Mouse (Mus musculus): ENCODE results near the gene Nr2e3.
"Not testable (repeated sequence)": the region's sequence is repeated elsewhere in the genome, so short reads cannot be mapped to it uniquely, and the experiment has no call there.

Nr2e3 gene

DNA sequence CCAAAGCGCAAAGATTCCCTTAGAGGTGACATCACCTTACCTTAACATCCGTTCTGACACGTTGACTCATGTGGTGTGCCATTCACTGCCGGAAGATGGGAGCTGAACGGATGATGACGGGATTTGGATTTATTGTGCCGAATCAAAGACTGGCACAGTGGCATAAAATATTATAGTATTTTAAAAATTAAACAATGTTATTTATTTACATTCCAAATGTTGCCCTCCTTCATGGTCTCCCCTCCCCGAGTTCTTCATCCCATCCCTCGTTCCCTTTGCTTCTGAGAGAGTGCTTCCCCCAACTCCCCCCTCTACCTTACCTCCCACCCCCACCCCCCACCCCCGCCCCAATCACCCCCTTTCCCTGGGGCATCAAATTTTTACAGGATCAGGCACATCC is at the start of gene Nr2e3:
TSS of gene Nr2e3 (minus strand) at position 101 of the 400 bp plus-strand sequence.
- DNase-seq = no peak

DNA sequence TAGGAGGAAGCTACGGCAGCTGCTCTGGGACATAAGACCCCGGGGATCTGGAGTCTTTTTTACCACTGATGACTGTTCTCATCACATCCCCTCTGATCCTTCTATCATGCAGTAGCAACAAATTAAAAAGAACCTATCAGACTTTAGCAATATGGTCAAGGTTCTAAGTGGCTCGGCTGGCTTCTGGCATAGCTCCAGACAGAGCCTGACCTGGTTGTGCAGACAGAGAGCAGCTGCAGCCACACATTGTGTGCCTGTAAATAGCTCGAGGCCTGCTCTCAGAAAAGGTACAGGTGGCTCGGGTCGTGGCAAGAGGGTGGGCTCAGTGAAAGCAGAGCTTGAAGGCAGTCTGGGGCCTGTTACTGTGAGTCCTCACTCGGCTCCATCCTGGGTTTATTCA is 48.5 kb upstream of the Nr2e3 start:
- peak; percentile 25 to 40 for DNase-seq

DNA sequence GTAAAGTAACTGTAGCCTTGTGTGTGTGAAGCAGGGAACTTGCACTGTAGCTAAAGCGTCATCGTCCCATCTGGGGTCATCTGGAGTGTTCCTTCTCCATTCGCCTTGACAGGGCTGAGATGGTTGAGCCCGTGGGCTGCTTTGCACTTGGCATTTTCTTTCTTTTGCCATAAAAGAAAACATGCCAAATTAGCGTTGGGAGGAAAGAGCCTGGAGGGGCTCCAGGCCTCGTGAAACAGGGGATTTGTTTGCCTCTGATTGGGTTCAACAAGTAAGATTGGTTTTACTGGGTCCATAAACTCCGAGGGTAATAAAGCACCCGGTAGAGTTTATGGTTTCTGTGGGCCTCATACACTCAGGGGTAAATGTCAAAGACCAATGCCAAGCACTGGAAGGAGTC is 41.9 kb upstream of the Nr2e3 start:
- peak in 1 of 2 experiments; percentile 18 for DNase-seq

DNA sequence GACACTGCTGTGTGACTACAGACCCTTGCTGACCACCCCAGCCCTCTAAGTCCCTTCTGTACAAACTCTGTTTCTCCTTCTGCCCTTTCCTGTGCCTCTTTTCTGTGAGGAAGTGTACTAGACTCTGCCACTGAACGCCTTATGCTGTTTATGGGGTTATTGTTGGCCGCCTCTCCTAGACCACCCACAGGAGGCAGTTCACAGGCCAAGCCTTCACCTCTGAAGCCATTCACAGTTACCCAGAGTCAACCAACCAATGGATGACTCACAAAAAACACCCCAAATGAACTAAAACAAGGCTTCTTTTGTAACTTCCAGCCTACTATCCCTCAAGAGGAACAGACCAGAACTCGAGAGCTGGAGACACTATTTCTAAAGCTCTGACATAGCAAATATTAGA is 41.0 kb upstream of the Nr2e3 start:
- no peak for DNase-seq

DNA sequence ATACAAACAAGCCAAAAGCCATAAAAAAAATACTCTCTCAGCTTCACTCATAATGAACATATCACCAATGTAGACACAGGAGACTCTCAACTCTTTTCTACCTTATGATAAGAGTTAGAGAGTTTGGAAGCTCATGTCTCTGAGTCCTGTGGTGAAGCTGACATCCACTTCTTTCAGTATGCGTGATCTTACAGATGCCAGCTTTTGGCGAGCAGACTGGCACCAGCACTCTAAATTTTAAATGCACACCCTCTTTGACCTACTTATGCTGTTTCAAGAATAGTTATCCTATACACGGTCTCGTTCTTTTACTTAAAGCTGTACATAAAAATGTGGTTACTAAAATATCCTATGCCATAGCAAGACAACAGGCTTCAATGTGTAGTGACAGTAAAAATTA is 37.3 kb upstream of the Nr2e3 start:
- no peak for DNase-seq

DNA sequence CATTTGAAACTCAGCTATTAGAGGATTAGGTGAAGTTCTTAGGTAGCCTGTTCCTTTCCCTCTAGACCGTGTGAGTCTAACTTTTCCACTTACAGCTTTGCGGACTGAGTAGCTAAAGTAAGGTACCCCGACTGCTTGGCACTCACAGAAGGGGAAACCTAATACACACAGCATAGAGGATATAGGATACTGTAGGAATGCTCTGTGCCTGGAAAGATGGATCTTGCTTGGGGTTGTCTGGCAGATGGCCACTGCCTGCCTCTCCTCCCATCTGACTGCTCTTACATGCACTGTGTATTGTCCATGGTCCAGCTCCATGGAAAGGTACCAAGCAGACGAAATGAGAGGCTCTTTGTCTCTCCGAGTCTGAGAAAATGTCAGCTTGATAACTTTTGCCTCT is 30.9 kb upstream of the Nr2e3 start:
- DNase-seq = no peak

DNA sequence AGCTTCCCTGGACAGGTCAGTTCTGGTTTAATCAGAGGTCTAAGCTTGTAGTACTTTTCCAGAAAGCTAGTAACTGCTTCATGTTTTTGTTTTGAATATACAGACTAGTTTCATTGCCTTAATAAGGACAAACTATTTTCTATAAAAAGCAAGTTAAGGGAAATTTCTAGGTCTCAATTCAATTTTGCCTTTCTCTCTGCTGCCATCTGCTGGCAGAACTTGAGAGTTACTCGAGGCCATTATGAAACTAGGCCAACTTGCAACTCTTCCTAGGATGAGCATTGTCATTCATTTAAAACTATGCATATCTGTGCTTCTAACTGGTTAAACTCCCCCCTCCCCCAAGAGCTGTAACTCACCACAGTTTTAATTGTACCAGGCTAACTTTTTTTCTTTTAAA is 29.4 kb upstream of the Nr2e3 start:
- peak; percentile 76 to 78 for DNase-seq

DNA sequence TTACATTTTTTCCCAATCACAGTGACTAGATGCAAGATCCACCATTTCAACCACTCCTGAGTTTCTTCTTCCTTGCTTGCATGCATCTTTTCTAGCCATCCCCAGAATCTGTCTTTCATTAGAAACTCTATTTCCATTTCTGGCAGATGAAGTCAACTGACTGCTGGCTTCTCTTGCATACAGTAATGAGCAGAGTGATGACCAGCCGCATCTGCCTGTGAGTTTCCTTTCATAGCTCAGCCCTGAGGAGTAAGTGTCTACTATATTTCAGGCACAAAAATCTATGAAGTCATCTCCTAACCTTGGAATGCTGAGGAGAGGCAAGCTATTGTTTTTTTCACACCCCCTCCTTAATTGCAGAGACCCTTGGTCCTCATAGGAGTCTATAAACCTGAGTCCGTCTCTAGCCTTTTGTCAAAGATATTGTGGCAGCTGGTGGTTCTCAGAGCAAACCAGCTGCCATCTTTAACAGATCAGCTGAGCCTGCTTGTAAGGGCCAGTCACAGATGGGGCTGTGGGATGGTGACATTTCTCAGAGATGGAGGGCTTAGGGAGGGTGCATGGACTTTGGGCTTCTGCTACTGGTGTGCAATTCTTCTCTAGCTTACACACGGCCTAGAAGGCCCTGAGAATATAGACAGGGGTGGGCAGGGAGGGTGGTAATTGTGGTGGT is 25.6 kb upstream of the Nr2e3 start:
- DNase-seq = no peak

DNA sequence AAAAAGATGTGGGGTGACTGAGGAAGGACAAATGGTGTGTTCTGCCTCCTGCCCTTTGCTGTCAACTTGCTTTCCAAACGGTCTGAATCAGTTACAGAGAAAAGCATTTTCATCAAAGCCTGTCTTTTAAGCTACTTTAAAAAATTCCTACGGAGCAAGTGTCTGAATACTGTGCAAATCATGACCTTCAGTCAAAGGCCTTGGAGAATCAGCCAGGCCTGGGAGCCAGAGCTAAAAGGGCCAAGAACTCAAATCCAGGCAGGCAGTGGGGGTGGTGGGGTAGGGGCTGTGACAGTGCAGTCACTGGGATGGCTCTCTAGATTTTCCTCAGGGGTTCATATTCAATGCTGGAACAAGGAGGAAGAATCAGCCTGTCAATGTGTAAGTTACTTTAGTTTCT is 20.7 kb upstream of the Nr2e3 start:
- DNase-seq = no peak

DNA sequence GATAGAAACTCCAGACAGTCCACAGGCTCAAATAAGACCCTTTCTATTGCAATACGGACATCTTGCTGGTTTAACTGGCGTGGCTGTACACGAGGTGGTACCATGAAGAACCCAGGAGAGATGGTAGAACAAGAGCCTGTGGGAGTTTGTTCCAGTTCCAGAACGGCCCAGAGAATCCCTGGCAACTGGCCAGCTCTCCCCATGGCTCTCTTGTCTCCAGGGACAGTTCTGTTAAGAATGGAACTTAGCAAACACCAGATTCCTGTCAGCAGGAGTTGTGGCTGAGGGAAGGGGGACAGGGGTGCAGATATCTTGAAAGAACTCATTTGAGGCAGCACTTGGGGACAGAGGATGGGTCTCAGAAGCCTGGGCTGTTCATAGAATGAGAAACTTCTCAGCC is 10.8 kb upstream of the Nr2e3 start:
- peak; percentile 25 to 36 for DNase-seq

DNA sequence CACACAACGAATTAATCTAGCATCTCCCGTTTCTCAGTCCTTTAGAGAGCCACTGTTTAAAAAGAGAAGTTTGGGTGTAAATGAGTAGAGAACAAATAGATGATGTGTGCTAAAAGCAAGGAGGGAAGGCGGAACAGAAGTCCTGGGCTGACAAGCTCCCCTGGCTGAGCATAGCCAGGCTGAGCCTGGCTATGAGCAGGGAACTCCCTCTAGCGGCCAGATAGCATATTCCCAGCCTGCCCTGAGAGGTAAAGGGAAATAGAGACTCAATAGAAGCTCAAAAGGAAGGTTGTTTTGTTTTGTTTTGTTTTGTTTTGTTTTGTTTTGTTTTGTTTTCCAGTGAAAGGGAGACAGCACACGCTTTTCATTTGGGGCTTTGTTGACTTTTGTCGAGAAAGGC is 8.9 kb upstream of the Nr2e3 start:
- peak; percentile 79 to 80 for DNase-seq

DNA sequence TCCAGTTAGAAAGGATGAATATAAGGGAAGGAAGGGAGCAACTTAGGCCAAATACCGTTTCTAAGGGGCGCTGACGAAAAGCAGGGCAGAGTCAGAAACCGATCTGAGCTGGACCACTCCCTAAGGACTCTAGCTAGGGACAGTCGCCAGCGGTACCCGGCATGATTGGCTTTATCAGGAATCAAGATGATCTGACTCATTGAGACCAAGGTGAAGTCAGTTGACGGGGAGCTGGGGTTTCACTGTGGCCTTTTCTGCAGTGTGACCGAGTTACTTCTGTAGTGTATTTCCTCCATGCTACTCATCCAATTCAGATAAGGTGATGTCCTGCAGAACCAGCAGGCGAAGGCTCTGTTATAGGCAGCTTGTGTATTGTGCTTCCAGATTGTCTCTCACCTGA is 4.6 kb upstream of the Nr2e3 start:
- DNase-seq = no peak

DNA sequence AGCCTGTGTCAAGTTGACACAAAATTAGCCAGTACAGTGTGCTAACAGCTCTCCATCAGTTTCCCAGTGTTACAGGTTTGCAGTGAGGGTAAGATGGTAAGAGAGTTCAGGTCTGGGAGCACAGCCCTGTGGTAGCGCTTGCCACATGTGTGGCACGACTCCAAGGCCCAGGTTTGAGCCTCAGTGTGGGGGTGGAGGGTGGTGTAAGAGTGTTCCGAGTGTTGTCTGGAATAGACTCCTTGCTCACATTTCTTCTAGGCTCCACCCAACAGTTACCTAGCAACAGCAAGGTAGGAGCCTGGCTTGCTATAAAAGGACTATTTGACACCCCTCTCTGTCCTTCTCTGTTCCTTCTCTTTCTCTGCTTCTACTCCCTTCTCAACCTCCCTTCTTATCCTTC is 3.9 kb upstream of the Nr2e3 start:
- DNase-seq = no peak

DNA sequence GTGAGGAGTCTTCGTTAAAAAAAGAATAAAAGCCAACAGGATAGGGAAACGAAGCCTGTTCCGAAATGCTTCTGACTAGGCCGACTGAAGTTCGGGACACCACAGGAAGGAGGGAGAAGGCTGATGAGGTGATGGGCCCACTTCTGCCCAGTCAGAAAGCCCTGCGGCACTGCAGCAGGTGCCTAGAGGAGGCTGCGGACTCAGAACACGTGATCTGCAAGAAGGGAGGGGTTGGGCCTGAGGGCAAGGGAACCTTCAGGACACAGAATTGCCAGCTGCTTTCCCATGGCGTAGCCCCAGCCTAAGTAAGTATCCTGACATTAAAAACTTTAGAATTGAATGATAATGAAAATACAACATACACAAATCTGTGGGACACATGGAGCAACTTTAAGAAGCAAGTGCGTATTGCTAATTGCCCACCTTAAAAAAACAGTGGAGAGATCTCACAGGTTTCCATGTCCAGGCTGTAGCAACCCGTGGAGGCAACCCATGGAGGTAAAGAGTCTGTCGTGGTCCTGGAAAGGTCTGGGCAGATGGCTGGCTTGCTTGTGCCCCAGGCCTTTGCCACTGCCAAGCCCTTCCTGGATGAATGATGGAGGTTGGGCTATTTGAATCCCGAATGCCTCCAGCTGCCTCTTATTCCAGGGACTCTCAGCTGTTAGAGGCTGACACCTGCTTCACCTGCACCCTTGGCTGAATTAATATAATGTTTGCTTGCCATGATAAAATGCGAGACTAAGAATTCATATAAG is 919 bp upstream of the Nr2e3 start:
- DNase-seq = no peak

DNA sequence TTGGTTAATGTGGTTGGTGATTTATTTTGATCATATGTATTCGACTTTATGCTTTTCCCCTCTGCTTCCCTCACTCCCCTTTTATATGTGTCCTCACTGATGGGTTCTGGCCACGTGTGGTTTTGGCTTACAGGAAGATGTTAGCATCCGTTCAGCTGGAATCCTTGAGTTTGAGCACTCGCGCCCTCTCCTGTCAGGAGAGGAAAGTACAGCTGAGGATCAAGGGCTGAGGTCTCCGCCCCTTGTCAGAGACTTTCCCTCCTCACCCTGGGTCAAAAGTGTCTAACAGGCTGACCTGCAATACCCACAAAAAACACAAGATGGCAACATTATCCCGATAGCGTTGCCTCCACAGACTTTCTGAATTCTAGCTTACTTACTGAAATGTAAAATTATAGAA is 1.2 kb downstream of the Nr2e3 start:
- peak; percentile 86 to 91 for DNase-seq

DNA sequence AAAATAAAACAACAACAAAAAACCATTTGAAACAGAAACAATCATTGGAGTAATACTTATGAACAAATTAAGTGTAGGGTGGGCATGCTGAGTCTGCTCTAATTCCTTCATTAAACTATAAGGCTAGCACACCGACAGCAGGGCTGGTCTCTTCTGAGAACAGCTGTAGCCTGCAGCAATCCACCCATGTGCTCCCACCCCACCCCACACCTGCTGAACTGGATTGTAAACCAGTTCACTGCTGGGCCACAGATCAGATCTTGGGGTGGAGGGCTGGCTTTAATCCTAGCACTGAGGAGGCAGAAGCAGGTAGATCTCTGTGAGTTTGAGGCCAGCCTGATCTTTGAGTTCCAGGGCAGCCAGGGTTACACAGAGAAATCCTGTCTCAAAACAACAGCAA is 2.3 kb downstream of the Nr2e3 start:
- not testable (repeated sequence) for DNase-seq

DNA sequence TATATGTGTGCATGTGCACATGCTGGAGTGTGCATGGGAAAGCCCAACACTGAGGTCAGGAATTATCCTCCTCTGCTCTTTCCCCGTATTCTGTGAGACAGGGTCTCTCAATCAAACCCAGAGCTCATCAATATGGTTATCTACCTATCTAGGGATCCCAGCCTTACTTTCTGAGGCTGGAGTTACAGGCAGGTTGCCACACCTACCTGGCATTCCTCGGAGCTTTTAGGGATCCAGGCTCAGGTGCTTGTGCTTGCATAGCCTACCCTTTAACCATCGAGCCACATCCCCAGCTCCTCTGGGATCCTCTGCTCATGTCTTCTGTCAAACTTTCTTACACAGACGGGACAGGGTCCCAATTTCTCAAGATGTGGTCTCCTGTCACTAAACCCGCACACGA is 4.0 kb downstream of the Nr2e3 start:
- no peak for DNase-seq

DNA sequence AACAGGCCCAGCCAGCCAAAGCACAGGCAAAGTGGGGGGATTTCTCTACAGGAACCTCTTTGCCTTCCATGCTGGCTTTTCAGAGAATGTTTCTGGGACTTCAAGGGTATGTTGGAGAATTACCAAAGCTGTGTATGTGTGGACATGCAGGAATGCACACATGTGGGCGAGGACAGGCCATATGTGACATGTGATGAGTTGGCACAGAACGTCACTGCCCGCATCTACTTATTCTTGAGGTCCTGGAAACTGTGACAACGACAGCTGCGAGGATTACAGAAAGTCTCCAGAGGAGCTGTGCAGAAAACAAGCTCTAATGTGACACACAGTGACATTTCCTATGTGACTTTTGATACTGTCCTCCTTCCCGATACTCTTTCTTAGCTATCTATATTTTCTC is 4.8 kb downstream of the Nr2e3 start:
- DNase-seq = no peak

DNA sequence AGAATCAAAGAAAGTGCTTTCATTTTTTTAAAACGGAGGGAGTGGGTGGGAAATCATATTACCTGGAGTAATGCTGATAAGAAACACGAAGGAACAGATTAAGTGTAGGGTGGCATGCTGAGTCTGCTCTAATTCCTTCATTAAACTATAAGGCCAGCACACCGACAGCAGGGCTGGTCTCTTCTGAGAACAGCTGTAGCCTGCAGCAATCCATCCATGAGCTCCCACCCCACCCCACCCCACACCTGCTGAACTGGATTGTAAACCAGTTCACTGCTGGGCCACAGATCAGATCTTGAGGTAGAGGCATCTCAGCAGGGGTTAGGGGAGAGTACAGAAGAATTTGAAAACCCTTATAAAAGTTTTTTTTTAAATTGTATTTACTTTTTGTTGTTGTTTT is 5.3 kb downstream of the Nr2e3 start:
- no peak for DNase-seq

DNA sequence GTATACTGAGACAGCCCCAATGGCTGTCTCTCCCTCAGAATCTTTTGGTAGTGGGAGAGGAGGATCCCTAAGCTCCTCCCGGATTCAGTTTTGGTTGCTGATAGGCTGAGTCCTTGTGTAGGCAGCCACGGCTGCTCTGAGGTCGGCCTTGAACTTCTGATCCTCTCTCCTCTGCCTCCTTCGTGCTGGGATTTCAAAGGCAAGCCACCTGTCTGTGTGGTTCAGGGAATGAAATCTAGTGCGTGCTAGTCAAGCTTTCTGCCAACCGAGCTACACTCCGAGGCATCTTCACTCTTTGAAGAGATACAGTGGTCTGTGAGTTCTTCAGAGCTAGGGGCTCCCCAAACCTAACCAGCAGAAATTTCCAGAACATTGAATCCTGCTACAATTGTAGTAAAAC is 6.9 kb downstream of the Nr2e3 start:
- no peak for DNase-seq

DNA sequence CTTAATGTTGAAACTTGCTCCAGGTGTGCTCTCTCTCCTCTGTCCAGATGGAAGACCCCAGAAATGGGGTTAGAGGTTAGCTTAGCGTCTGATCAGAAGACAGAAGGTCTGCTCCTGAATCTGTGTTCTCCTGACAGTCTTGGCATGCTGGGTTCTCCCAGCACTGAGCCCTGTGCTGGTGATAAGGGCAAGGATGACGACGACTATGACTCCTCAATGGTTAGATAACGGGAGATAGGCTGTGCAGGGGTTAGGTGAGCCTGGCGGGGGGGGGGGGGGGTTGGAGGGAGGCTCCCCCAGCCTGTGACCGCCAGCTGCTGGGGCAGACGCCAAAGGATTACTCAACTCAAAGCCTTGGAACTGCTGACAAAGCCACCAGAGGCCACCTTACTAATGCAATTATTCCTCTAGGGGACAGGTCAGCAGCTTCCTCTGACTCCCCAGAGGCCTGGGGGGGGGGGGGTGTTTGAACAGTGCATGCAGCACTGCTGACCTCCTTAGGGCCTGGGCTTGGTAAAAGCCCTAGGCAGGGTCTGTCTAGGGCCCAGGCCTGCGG is 7.9 kb downstream of the Nr2e3 start:
- DNase-seq = no peak

DNA sequence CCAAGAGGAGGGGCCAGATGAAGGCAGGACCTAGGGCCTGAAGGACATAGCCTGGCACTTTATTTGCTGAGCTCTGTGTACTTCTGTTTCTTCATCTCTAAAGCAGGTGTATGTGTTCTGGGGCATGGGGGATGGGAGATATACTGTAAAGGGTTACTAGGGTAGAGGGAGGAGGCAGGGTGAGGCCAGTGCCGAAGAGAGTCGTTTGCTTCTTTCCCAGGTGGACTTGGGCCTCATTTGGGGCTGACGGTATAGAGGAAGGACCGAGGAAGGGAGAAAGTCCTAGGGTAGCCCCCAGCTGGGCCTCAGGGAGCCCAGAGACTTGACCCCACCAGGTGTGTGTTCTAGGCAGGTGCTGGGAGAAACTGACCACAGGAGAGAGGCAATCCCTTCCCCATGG is 8.5 kb downstream of the Nr2e3 start:
- DNase-seq = no peak

DNA sequence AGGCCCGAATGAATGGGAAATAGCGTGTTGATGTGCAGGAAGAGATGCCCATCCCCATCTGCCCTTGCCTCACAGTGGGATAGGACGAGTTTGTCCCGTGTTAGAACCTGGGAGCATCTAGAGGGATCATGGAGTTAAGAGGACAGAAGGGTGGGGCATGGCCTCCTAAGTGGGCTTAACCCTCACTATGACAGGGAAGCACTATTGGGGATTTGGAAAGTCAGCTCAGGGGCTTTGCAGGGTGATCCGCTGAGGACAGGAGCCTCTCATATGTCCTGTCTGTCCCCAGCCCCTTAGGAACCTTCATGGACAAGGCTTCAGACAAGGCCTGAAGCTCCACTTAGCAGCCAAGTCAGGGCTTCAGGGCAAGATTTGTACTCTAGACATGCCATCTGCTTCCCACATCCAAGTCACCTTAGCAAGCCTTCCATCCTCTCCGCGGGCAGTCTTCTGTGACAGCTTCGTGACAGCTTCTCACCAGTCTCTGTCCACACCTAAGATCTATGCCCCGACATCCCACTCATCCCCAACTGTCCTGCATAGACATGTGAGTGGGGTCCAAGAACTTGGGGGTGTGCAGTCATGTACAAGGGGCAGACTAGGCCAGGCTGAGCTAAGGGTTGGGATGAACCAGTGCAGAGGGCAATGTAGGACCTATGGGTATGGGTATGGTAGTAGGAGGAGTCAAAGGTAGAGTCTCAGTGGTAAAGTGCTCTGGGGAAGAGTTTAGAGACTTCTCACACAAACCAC is 9.3 kb downstream of the Nr2e3 start:
- no peak for DNase-seq

DNA sequence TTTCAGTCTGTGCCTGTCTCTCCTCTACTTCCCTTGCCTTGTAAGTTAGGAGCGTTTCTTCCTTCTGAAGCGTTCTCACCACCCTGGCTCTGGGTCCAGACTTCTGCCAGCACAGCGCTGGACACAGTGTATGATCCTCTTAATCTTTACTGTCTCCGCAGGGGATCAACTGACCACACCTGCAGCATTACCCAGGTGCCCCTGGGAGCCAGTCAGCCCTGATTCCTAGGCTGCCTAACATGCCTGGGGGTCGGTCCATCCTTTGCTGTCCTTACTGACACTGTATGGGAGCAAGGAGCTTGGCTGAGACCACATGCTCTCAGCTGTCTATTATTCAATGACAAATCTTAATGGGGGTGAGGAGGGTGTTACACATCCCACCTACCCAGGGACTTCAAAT is 10.5 kb downstream of the Nr2e3 start:
- DNase-seq = peak in 1 of 2 experiments; percentile 1

Measured in kidney, postnatal 4 days (tissue).